Mouse (Mus musculus): ENCODE results near the gene Mettl26.

- TF ChIP-seq POLR2A (IDR thresholded peaks at IDR 0.05; ENCODE audit: control insufficient read depth, extremely low read depth, insufficient read depth, low read length, poor library complexity) (no peak), CTCF (IDR thresholded peaks at IDR 0.05; ENCODE audit: borderline replicate concordance, control insufficient read depth, extremely low read depth, insufficient read depth, low read length, poor library complexity) (no peak)
Measured at GRCm38 (mm10) chr17:25827011-25827410, 47.9 kb upstream of the Mettl26 start.
